In genomic region chr7:100942789-100943615, GRCm38 (mm10) we compare ENCODE assay signal across 8 mouse cellular contexts. TPM values are rescaled to one million over a fixed set of nuclear protein-coding genes. Genes with fewer than 3 reads are reported as not detected.
A peak's percentile ranks its signal among the peaks of the same experiment; 100 is the strongest.
DNase-seq lines count a peak whose midpoint lies in the region; ATAC-seq lines count a peak whose summit lies in the region.

No protein-coding gene starts in this region.

- H3K27ac ChIP-seq in brown adipose tissue, adult 24 weeks (replicated peaks; ENCODE audit: low read depth, low read length) = peak overlapping the region; percentile 80
- H3K27ac ChIP-seq in forebrain, embryonic 10.5 days = peak overlapping the region; percentile 79
- no peak overlapping the region for H3K27ac ChIP-seq in hindbrain, embryonic 12.5 days

- 63% methylated on average over 12 of the region's 12 CpGs for WGBS in forebrain, embryonic 10.5 days
- WGBS in hindbrain, embryonic 12.5 days = 47% methylated on average over 12 of the region's 12 CpGs

- peaks cover 10% of the 10 kb centered on the region; the same call in 1 of the 2 replicates for H3K27me3 ChIP-seq in forebrain, embryonic 10.5 days (ENCODE audit: poor library complexity, severe bottlenecking)
- no peaks in the 10 kb centered on the region for H3K27me3 ChIP-seq in hindbrain, embryonic 12.5 days

- no peaks in the 10 kb centered on the region for H3K36me3 ChIP-seq in forebrain, embryonic 10.5 days (replicated peaks)
- H3K36me3 ChIP-seq in hindbrain, embryonic 12.5 days = no peaks in the 10 kb centered on the region

- peak; percentile 55 for DNase-seq in kidney, adult 18-20 months
- DNase-seq in kidney, adult 11 months = no peak
- peak; percentile 71 for DNase-seq in forebrain, embryonic 10.5 days (ENCODE audit: extremely low spot score, low spot score)
- peak; percentile 36 to 71 for DNase-seq in left cerebral cortex, adult 8-10 months (ENCODE audit: low spot score in 2 of 2)
- peak; percentile 26 to 35 for DNase-seq in spleen, postnatal 36 days (ENCODE audit: low spot score in 2 of 2)

- H3K9ac ChIP-seq in hindbrain, embryonic 12.5 days = no peak overlapping the region

- H3K4me2 ChIP-seq in hindbrain, embryonic 12.5 days (replicated peaks) = no peak overlapping the region

- H3K4me1 ChIP-seq in brown adipose tissue, adult 24 weeks (ENCODE audit: control insufficient read depth, insufficient read depth, insufficient read length, low read length) = no peaks in the 10 kb centered on the region
- peaks cover 34% of the 10 kb centered on the region for H3K4me1 ChIP-seq in forebrain, embryonic 10.5 days
- peaks cover 6% of the 10 kb centered on the region for H3K4me1 ChIP-seq in hindbrain, embryonic 12.5 days

- peak; percentile 58 for ATAC-seq in hindbrain, embryonic 12.5 days (ENCODE audit: low FRiP score)
- ATAC-seq in megakaryocyte-erythroid progenitor cell, adult 5-6 weeks (replicated peaks; ENCODE audit: low FRiP score, low TSS enrichment, poor library complexity, severe bottlenecking) = peak; percentile 71

- no peaks in the 10 kb centered on the region for H3K9me3 ChIP-seq in forebrain, embryonic 10.5 days
- no peaks in the 10 kb centered on the region for H3K9me3 ChIP-seq in hindbrain, embryonic 12.5 days (replicated peaks)

- H3K4me3 ChIP-seq in brown adipose tissue, adult 24 weeks (ENCODE audit: insufficient read depth, low read depth, low read length) = no peak overlapping the region
- H3K4me3 ChIP-seq in forebrain, embryonic 10.5 days = no peak overlapping the region
- H3K4me3 ChIP-seq in hindbrain, embryonic 12.5 days = no peak overlapping the region

RNA-seq across cellular contexts. Expression of gene Arhgef17, which starts 11.1 kb away (rescaled TPM):
- 2.5 and 3.3 TPM in 2 replicates for polyA plus RNA-seq in brown adipose tissue, adult 24 weeks (2012; ENCODE audit: insufficient read depth, insufficient read length, missing spikeins)
- polyA plus RNA-seq in forebrain, embryonic 10.5 days (2016; fragmentation: Nextera tagmentation; extraction: Ambion mirVana) = 6.5 TPM in 2 replicates
- 9.1 and 9.6 TPM in 2 replicates for polyA plus RNA-seq in hindbrain, embryonic 12.5 days (2016; fragmentation: Nextera tagmentation; extraction: Ambion mirVana)
- total RNA-seq in left cerebral cortex, adult 8-10 months (2022) = 100 to 1,000 TPM; 138 to 145 (median 141) TPM
- total RNA-seq in megakaryocyte-erythroid progenitor cell, adult 5-6 weeks (2014; fragmentation: Nextera tagmentation) = not detected in 2 replicates
- total RNA-seq in megakaryocyte-erythroid progenitor cell, adult 5-6 weeks (2017) = not detected in 2 replicates

RNA-seq across cellular contexts. Expression of gene P2ry6, which starts 31.4 kb away (rescaled TPM):
- polyA plus RNA-seq in brown adipose tissue, adult 24 weeks (2012; ENCODE audit: insufficient read depth, insufficient read length, missing spikeins) = 3.7 and 4.5 TPM in 2 replicates
- polyA plus RNA-seq in forebrain, embryonic 10.5 days (2016; fragmentation: Nextera tagmentation; extraction: Ambion mirVana) = 1.5 and 2.0 TPM in 2 replicates
- polyA plus RNA-seq in hindbrain, embryonic 12.5 days (2016; fragmentation: Nextera tagmentation; extraction: Ambion mirVana) = 2.8 and 3.1 TPM in 2 replicates
- 1 to 10 TPM; 2.0 to 7.4 (median 4.9) TPM for total RNA-seq in left cerebral cortex, adult 8-10 months (2022)
- not detected in 2 replicates for total RNA-seq in megakaryocyte-erythroid progenitor cell, adult 5-6 weeks (2014; fragmentation: Nextera tagmentation)
- not detected in 2 replicates for total RNA-seq in megakaryocyte-erythroid progenitor cell, adult 5-6 weeks (2017)
